Mouse (Mus musculus): Measurements from ENCODE around the gene Mpdu1. TPM values are rescaled to one million over a fixed set of nuclear protein-coding genes. Genes with fewer than 3 reads are reported as not detected.

The Mpdu1 gene
- polyA plus RNA-seq (2012; rRNA removed; ENCODE audit: low replicate concordance) = 139 and 176 TPM in 2 replicates

DNA sequence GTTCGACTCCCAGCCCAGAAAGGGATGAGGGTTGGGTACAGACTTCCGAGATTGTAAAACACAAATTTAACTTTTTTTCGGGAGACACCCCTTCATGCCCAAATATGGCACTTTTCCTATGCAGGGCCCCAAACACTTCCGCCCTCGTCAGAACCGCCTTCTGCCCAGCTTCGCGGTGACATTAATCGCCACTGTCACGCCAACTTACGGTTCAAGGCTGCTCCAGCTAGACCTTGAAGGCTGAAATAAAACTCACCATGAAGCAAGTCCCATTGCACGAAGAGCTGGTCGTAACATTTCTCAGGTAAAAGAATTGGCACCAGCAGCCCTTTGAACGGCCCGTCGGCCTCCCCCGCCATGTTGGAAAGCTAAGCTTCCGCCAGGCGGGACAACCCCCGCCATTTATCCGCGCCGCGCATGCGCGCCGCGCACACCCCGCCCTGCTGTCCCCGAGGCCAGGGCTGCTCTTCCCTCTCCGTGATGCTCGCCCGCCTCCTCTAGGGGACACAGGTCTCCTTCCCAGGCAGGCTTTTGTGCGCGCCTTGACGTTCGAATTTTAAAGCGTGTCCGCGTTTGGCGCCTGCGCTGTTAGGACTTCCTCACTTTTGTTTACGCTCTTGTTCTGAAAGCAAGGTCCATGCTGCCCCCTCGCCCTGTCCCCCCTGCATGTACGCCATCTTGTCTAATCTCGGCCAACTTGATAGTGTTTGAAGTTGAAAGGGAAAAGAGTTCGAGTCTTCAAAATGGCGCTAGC, at the start of gene Mpdu1:
Mpdu1 (minus strand) TSS at position 430 of the 754 bp plus-strand sequence.

DNA sequence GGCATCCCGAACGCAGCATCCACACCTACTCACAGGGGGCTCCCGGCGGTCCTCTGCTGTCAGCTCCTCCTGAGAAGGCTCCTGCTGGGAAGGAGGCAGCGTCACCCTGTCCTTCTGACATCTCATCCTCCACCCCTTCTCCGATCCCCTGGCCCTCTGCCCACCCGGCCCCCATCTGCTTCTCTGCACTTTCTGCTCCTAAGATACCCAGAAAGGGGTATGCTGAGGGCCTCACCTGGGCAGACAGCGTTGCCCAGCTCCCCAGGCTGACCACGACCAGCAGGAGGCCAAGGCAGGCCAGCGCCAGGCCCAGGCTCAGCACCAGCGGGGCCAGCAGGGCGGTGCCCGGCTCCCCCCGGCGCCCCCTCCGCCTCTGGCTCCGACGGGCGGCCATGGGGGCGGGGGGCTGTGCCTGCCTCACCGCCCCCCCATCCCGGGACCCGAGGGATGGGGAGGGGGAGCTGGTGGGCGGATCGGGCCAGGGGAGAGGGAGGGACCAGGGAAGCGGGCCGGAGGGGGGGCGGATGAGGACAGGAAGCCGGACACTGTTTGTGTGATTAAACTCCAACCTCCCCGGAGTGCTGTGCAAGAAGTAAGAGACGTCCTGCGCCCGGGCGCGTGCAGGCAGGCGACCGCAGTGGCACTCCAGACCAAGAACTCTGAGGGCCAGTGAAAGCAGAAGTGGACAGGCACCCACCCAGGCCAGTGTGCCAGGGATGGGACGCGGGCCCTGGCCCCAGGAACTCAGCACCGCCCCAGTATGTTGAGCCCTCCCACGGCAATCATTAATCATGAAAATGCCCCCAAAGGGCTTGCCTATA, 33.1 kb upstream of the Mpdu1 start, which contains the start of the genes Tnfsf12 and Tnfsfm13:
Tnfsf12 (minus strand) TSS at position 489 of the 821 bp plus-strand sequence.
Tnfsfm13 (minus strand) TSS at position 738 of the 821 bp plus-strand sequence.

DNA sequence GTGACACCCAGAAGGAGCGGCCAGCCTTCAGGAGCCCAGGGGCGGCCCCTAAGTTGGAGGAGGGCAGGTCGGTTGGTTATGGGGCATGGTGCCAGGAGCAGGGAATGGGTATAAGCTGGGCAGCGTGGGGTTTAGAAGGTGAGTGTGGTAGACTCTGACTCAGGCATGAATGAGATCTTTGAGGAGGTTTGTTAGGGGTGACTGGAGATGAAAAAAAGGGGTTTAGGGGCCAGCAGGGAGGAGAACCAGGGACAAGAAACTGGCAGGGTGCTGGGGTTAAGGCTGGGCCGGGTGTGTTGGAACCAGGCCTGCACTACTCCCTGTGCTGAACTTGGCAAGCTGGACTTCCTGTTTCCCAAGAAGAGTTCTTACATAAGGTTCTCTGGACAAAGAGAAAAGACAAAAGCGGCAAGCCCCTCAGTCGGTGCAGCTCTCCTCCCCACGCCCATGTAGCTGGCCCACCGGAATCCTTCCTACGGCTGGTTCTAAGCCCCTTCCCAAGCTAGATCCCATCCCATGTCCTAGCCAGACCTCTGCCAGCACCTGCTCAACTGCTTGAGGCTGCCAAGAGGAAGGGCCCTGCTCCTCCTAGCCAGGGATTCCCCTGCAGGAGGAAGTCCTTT, 23.2 kb upstream of the Mpdu1 start, which contains the start of gene Tnfsf13:
Tnfsf13 (minus strand) TSS at position 259 of the 623 bp plus-strand sequence.

DNA sequence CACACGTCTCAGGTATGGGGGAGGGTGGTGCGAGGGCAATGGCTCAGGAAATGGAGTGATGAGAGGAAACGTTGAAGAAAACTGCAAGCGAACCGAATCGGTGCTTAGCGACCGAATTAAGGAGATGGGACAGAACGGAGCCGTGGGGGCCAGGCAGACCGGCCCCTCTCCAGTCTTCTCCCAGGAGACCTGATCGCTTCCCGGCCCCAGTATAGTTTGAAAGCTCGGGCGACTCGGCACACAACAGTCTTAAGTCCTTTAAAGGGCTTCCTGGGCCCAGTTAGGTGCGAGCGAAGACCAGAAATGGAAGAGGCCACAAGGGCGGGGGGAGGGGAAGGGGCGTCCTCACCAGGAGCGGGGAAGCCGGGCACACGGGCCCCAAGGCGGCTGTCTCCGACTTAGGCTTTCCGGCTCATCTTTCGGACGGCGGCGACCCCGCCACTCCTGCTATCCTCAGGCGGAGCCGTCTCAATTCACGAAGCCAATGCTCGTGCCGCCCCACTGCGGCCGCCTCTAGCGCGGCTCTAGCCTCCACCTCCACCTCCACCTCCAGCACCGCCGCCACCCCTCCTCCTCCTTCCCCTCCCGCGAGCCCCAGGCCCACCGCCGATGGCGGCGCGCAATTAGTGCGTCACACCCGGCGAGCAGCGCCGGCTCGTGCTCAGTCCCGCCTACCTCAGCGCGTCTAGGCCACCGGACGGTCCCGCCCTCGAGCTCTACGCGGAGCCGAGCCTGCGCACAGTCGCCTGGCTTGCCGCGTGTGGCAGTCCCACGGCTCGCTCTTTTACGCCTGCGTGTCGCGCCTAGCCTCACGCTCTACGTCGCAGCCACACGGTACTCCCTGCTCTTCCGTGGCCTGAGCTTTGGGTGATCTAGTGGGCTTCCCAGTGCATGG, 19.1 kb upstream of the Mpdu1 start, which contains the start of gene Senp3:
Senp3 (minus strand) TSS at position 771 of the 895 bp plus-strand sequence.

DNA sequence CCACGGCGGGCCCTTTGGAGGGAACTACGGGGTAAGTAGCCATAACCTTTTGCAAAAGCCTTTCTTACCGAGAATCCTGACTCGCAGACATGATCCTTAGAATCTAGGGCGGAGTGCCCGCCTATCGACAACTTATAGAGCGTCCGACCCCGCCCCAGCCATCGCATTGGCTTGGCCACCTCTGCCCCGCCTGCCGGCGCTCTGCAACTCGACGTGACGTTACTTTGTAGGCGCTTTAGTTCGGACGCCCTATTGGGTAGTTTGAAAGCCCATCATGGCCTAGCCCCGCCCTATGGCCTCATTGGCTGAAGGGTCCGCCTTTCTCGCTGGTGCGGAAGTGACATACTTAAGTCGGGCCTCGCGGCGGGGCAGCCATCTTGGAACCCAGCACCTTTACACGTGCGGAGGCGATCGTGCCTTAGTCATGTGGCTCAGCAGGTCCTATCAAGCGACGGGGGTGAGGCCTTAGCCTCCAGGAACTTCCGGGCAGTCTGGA, 9.8 kb upstream of the Mpdu1 start, which contains the start of gene Eif4a1:
Eif4a1 (minus strand) TSS at position 213 of the 496 bp plus-strand sequence.

DNA sequence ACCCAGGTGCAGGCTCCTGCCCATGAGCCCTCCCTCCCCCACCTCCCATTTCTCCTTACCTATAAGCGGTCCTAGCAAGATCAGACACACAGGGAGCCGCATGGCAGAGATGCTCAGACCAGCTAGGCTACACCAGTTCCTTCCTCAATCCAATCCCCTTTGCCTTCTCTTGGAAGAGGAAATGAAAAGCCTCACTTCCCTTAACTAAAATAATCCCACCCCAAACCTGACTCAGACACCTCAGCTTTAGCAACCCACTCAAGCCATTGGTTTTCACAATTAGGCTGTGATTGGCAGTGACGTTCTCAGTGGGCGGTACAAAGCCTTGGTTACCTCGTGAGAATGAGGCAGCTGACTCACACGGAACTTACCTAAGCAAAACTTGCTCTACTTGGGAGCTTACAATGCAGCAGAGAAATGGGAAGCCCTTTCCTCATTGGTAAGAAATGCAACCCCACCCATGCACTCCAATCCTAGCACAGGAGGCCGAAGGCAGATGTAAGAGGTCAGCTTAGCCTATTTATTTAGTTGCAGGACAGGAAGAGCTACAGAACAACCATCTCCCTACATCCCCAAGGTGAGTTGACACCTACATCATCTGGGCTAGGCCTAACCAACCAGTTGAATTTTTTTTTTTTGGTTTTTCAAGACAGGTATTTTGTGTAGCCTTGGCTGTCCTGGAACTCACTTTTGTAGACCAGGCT, 3.7 kb upstream of the Mpdu1 start, which contains the start of gene Cd68:
Cd68 (minus strand) TSS at position 193 of the 704 bp plus-strand sequence.

DNA sequence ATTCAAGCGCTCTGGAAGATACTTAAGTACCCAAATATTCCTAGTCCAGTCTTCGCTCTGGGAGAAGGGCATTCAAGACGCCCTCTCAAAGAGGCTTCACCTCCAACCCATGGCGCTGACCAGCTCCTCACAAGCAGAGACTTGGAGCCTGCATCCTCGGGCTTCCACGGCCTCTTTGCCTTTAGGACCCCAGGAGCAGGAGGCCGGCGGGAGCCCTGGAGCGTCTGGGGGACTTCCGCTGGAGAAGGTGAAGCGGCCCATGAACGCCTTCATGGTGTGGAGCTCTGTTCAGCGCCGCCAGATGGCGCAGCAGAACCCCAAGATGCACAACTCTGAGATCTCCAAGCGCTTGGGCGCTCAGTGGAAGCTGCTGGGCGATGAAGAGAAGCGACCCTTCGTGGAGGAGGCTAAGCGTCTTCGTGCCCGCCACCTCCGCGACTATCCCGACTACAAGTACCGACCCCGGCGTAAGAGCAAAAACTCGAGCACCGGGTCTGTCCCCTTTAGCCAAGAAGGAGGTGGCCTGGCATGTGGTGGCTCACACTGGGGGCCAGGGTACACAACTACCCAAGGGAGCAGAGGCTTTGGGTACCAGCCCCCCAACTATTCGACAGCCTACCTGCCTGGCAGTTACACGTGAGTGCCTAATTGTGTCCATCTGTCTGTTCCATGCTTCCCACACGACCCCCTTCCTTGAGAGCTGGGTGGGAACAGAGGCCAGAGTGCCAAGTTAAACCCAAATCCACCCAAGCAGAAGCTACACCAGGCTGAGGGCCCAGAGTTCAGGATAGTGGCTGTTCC, 7.0 kb downstream of the Mpdu1 start, which contains the start of gene Sox15:
Sox15 (plus strand) TSS at position 51 of the 801 bp plus-strand sequence.

DNA sequence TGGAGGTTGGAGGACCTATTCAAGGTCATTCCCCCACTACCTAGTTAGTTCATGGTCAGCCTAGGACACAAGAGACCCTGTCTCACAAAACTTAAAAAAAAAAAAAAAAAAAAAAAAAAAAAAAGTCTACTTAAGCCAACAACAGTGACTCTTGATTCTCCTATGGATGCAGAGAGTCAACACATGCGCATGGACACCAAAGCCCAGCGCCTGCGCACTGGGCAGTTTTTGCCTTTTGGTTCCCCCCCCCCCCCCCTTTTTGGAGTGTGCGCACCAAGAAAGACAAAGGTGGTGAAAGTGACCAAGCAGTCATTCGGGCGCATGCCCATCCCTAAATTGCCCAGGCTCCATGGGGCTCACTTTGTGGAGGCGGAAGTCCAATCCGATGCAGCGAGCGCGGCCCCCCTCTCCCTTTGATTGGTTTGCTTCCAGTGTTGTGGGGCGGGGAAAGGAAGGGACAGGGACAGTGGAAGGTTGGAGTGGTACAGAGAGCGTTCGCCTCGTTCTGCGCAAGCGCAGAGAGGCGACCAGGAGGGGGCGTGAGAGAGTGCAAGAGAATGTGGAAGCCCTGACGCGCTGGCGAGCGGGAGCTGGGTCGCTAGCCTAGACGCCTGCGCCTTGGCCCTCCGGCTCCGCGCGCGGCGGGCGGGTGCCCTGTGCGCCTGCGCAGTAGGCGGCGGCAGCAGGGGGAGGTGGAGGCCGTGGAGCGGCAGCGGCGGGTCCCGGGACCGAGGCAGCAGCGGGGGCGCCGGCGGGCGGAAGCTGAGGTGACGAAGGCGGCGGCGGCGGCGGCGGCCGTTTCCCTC, 30.0 kb downstream of the Mpdu1 start, which contains the start of gene Fxr2:
Fxr2 (plus strand) TSS at position 707 of the 806 bp plus-strand sequence.

DNA sequence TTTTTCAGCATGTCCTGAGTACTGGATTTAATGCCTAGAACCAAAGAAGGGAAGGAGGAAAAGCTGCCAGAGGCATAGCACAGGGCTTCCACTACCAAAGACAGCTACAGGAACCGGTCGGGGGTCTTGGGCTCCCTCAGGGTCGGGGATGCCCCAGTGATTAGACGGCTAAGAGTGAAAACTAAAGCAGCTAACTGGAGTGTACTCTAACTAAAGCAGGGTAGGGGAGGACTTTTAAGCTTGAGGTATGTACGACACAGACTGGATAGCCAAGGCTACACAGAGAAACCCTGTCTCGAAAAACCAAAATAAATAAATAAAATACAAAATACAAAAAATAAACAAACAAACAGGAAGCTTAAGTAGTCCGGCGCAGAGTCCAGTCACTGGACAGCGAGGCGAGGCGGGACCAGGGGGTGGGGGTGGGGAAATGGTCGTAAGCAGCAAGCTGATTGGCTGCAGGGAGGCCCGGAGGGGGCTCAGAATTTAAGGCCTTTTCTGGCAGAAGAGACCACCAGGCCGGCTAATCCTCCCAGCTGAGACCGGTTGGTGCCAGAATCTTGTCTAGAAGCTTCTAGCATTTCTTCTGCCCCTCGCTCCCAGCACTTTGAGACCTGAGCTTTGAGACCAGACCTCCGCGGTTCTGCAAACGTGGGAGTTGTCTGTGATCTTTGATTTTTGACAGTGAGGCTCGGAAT, 40.7 kb downstream of the Mpdu1 start, which contains the start of gene Sat2:
Sat2 (plus strand) TSS at position 454 of the 698 bp plus-strand sequence.

DNA sequence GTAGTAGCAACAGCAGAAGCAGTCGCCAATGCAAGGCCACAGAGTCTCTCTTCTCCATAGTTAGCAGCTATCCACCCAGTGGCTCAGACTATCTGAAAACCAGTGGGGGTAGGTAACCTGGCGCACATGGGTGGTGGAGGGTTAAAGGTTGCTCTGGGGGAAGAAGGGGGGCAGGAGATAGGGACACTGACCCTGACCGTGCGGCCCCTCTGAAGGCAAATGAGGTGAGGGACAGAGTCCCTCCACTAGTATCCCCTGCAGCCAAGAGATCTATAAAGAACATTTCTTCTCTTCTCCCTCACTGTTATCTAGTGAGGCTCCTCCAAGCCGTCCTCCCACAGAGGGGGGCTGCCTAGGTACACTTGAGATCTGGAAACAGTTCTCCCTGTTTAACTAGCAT, 44.6 kb downstream of the Mpdu1 start, which contains the start of gene Shbg:
Shbg (minus strand) TSS at position 101 of the 400 bp plus-strand sequence.

Other genes with a start within 250 kb of the Mpdu1 start
- gene Kdm6b, start 249.0 kb downstream of the Mpdu1 start, polyA plus RNA-seq (2012; rRNA removed; ENCODE audit: low replicate concordance) = 8.2 and 21.0 TPM in 2 replicates
- gene Dnah2, start 113.5 kb downstream of the Mpdu1 start, polyA plus RNA-seq (2012; rRNA removed; ENCODE audit: low replicate concordance) = 0.20 and 0.27 TPM in 2 replicates
- gene Efnb3, start 102.4 kb downstream of the Mpdu1 start, polyA plus RNA-seq (2012; rRNA removed; ENCODE audit: low replicate concordance) = 1.1 and 2.5 TPM in 2 replicates
- 19.0 and 19.8 TPM in 2 replicates for gene Wrap53, start 82.4 kb downstream of the Mpdu1 start, polyA plus RNA-seq (2012; rRNA removed; ENCODE audit: low replicate concordance)
- gene Trp53, start 82.3 kb downstream of the Mpdu1 start, polyA plus RNA-seq (2012; rRNA removed; ENCODE audit: low replicate concordance) = 122 and 145 TPM in 2 replicates
- gene Atp1b2, start 56.7 kb downstream of the Mpdu1 start, polyA plus RNA-seq (2012; rRNA removed; ENCODE audit: low replicate concordance) = 11.6 and 60.5 TPM in 2 replicates
- 0.08 TPM in 1 of 2 replicates, not detected in the other for gene Shbg, start 44.7 kb downstream of the Mpdu1 start, polyA plus RNA-seq (2012; rRNA removed; ENCODE audit: low replicate concordance)
- gene Sat2, start 40.6 kb downstream of the Mpdu1 start, polyA plus RNA-seq (2012; rRNA removed; ENCODE audit: low replicate concordance) = 2.1 and 6.7 TPM in 2 replicates
- gene Fxr2, start 29.7 kb downstream of the Mpdu1 start, polyA plus RNA-seq (2012; rRNA removed; ENCODE audit: low replicate concordance) = 50.5 and 57.2 TPM in 2 replicates
- 0.66 and 1.1 TPM in 2 replicates for gene Sox15, start 7.3 kb downstream of the Mpdu1 start, polyA plus RNA-seq (2012; rRNA removed; ENCODE audit: low replicate concordance)
- 76.8 and 80.0 TPM in 2 replicates for gene Cd68, start 3.5 kb upstream of the Mpdu1 start, polyA plus RNA-seq (2012; rRNA removed; ENCODE audit: low replicate concordance)
- gene Eif4a1, start 9.8 kb upstream of the Mpdu1 start, polyA plus RNA-seq (2012; rRNA removed; ENCODE audit: low replicate concordance) = 199 and 324 TPM in 2 replicates
- 40.2 and 91.5 TPM in 2 replicates for gene Senp3, start 19.4 kb upstream of the Mpdu1 start, polyA plus RNA-seq (2012; rRNA removed; ENCODE audit: low replicate concordance)
- 5.2 and 9.5 TPM in 2 replicates for gene Tnfsf13, start 23.1 kb upstream of the Mpdu1 start, polyA plus RNA-seq (2012; rRNA removed; ENCODE audit: low replicate concordance)
- 48.2 and 64.3 TPM in 2 replicates for gene Tnfsf12, start 33.2 kb upstream of the Mpdu1 start, polyA plus RNA-seq (2012; rRNA removed; ENCODE audit: low replicate concordance)
- gene Tnfsfm13, start 33.5 kb upstream of the Mpdu1 start, polyA plus RNA-seq (2012; rRNA removed; ENCODE audit: low replicate concordance) = 8.4 and 11.1 TPM in 2 replicates
- gene Polr2a, start 96.0 kb upstream of the Mpdu1 start, polyA plus RNA-seq (2012; rRNA removed; ENCODE audit: low replicate concordance) = 18.0 and 27.0 TPM in 2 replicates
- not detected in 2 replicates for gene Slc35g3, start 99.3 kb upstream of the Mpdu1 start, polyA plus RNA-seq (2012; rRNA removed; ENCODE audit: low replicate concordance)
- 47.2 and 88.9 TPM in 2 replicates for gene Zbtb4, start 103.3 kb upstream of the Mpdu1 start, polyA plus RNA-seq (2012; rRNA removed; ENCODE audit: low replicate concordance)
- gene Chrnb1, start 133.3 kb upstream of the Mpdu1 start, polyA plus RNA-seq (2012; rRNA removed; ENCODE audit: low replicate concordance) = 14.0 and 38.5 TPM in 2 replicates
- gene Fgf11, start 139.2 kb upstream of the Mpdu1 start, polyA plus RNA-seq (2012; rRNA removed; ENCODE audit: low replicate concordance) = 11.4 and 13.5 TPM in 2 replicates
- 4.5 and 10.8 TPM in 2 replicates for gene Tmem102, start 143.0 kb upstream of the Mpdu1 start, polyA plus RNA-seq (2012; rRNA removed; ENCODE audit: low replicate concordance)
- not detected in 2 replicates for gene Gm39566, start 152.7 kb upstream of the Mpdu1 start, polyA plus RNA-seq (2012; rRNA removed; ENCODE audit: low replicate concordance)
- not detected in 2 replicates for gene Spem2, start 155.8 kb upstream of the Mpdu1 start, polyA plus RNA-seq (2012; rRNA removed; ENCODE audit: low replicate concordance)
- gene Spem1, start 159.5 kb upstream of the Mpdu1 start, polyA plus RNA-seq (2012; rRNA removed; ENCODE audit: low replicate concordance) = 0.19 and 0.35 TPM in 2 replicates
- gene Nlgn2, start 175.1 kb upstream of the Mpdu1 start, polyA plus RNA-seq (2012; rRNA removed; ENCODE audit: low replicate concordance) = 23.5 and 39.4 TPM in 2 replicates
- gene Tmem256, start 175.9 kb upstream of the Mpdu1 start, polyA plus RNA-seq (2012; rRNA removed; ENCODE audit: low replicate concordance) = 180 and 280 TPM in 2 replicates
- 125 and 161 TPM in 2 replicates for gene Plscr3, start 183.7 kb upstream of the Mpdu1 start, polyA plus RNA-seq (2012; rRNA removed; ENCODE audit: low replicate concordance)
- 11.8 and 14.1 TPM in 2 replicates for gene Tnk1, start 196.1 kb upstream of the Mpdu1 start, polyA plus RNA-seq (2012; rRNA removed; ENCODE audit: low replicate concordance)
- gene Tmem95, start 215.4 kb upstream of the Mpdu1 start, polyA plus RNA-seq (2012; rRNA removed; ENCODE audit: low replicate concordance) = not detected in 2 replicates
- gene Kctd11, start 218.8 kb upstream of the Mpdu1 start, polyA plus RNA-seq (2012; rRNA removed; ENCODE audit: low replicate concordance) = 11.8 and 13.5 TPM in 2 replicates
- gene Acap1, start 232.9 kb upstream of the Mpdu1 start, polyA plus RNA-seq (2012; rRNA removed; ENCODE audit: low replicate concordance) = 40.3 and 80.4 TPM in 2 replicates
- 0.80 and 1.1 TPM in 2 replicates for gene 2810408A11Rik, start 238.3 kb upstream of the Mpdu1 start, polyA plus RNA-seq (2012; rRNA removed; ENCODE audit: low replicate concordance)
- 44.0 and 45.9 TPM in 2 replicates for gene Neurl4, start 238.4 kb upstream of the Mpdu1 start, polyA plus RNA-seq (2012; rRNA removed; ENCODE audit: low replicate concordance)

Measured in mammary gland, adult 2 months (tissue).